Mouse (Mus musculus) myocyte (in vitro differentiated cells): Measurements from ENCODE around the gene Ces2g.

Experiments
- CEBPB ChIP-seq: IDR thresholded peaks from 2 replicates; pipeline ENCODE4 v1.6.1; 2011; ENCODE audit warnings: mild to moderate bottlenecking, moderate library complexity; ENCODE audit not compliant: poor library complexity, insufficient read depth, severe bottlenecking
- E2F4 ChIP-seq: IDR thresholded peaks from one replicate; pipeline ENCODE4 v1.6.1; 2011; ENCODE audit warnings: mild to moderate bottlenecking, control low read depth, moderate library complexity; ENCODE audit not compliant: insufficient read depth
- MAX ChIP-seq: IDR thresholded peaks from one replicate; pipeline ENCODE4 v1.6.1; 2011; ENCODE audit warnings: low read depth, mild to moderate bottlenecking, control low read depth
- MYOG ChIP-seq, 3 experiments: IDR thresholded peaks; one replicate each; pipeline ENCODE4 v1.6.1; 2011; ENCODE audit warnings: control low read depth in 2 of 3, low read depth in 2 of 3, mild to moderate bottlenecking in 2 of 3; ENCODE audit not compliant: insufficient read length in 2 of 3, control insufficient read depth in 1 of 3, insufficient read depth in 1 of 3
- POLR2A ChIP-seq: IDR thresholded peaks from one replicate; pipeline ENCODE4 v1.6.1; 2011; ENCODE audit warnings: low read depth, mild to moderate bottlenecking, control low read depth, moderate library complexity; ENCODE audit not compliant: insufficient read length
- POLR2AphosphoS2 ChIP-seq: IDR thresholded peaks from one replicate; pipeline ENCODE4 v1.6.1; 2011; ENCODE audit warnings: low read depth, control low read depth; ENCODE audit not compliant: insufficient read length
- TCF12 ChIP-seq: IDR thresholded peaks from one replicate; pipeline ENCODE4 v1.6.1; 2011; ENCODE audit warnings: mild to moderate bottlenecking, control low read depth; ENCODE audit not compliant: poor library complexity, insufficient read depth, severe bottlenecking
- TCF3 ChIP-seq: IDR thresholded peaks from one replicate; pipeline ENCODE4 v1.6.1; 2011; ENCODE audit warnings: low read depth, control low read depth; ENCODE audit not compliant: insufficient read length
- USF1 ChIP-seq: IDR thresholded peaks from one replicate; pipeline ENCODE4 v1.6.1; 2011; ENCODE audit warnings: low read depth, mild to moderate bottlenecking, control low read depth, moderate library complexity

- TF ChIP-seq TCF3 (no peak), USF1 (no peak), POLR2A (no peak), CEBPB (no peak), MAX (no peak), MYOG (IDR thresholded peaks at IDR 0.05; ENCODE audit: control insufficient read depth in 1 of 3, insufficient read depth in 1 of 3, insufficient read length in 2 of 3, low read depth in 2 of 3) (no peak), E2F4 (no peak), POLR2AphosphoS2 (no peak), TCF12 (no peak)
Observed at GRCm38 (mm10) chr8:105010000-105010399, 48.5 kb downstream of the Ces2g start.
